Mouse (Mus musculus) kidney, postnatal 4 days (tissue): ENCODE results near the gene Tmem205.

Source experiments
- DNase-seq, 2 experiments: peaks; one replicate each; pipeline ENCODE4 v3.0.0; 2021; ENCODE audit warnings: mixed read lengths in 2 of 2

Tmem205 gene

GRCm38 (mm10) chr9:21943638-21944037 is 16.3 kb upstream of the Tmem205 start:
- no peak for DNase-seq

- DNase-seq, result no peak
Measured at GRCm38 (mm10) chr9:21943046-21943445, 15.7 kb upstream of the Tmem205 start.

GRCm38 (mm10) chr9:21938234-21938855 is 11.0 kb upstream of the Tmem205 start:
- no peak for DNase-seq

- DNase-seq, result no peak
Measured at GRCm38 (mm10) chr9:21937711-21938175, 10.4 kb upstream of the Tmem205 start.

- DNase-seq, result peak; percentile 99
Measured at GRCm38 (mm10) chr9:21936692-21937570, 9.6 kb upstream of the Tmem205 start, which contains the start of gene Plppr2. Gene Plppr2, plus strand, starts transcription at chr9:21937033.

- DNase-seq, result no peak
Measured at GRCm38 (mm10) chr9:21935466-21936131, 8.2 kb upstream of the Tmem205 start.

- no peak for DNase-seq
Measured at GRCm38 (mm10) chr9:21934021-21934420, 6.7 kb upstream of the Tmem205 start.

- no peak for DNase-seq
Measured at GRCm38 (mm10) chr9:21932445-21933137, 5.2 kb upstream of the Tmem205 start.

- no peak for DNase-seq
Measured at GRCm38 (mm10) chr9:21932006-21932405, 4.7 kb upstream of the Tmem205 start.

- DNase-seq, result no peak
Measured at GRCm38 (mm10) chr9:21929208-21929607, 1.9 kb upstream of the Tmem205 start.

GRCm38 (mm10) chr9:21926784-21927183 is 572 bp downstream of the Tmem205 start:
- peak; percentile 26 to 42 for DNase-seq

- DNase-seq, result peak in 1 of 2 experiments; percentile 31
Measured at GRCm38 (mm10) chr9:21926155-21926554, 1.2 kb downstream of the Tmem205 start.

GRCm38 (mm10) chr9:21925506-21925905 is 1.9 kb downstream of the Tmem205 start:
- no peak for DNase-seq

GRCm38 (mm10) chr9:21925034-21925433 is 2.3 kb downstream of the Tmem205 start:
- DNase-seq, result no peak

- DNase-seq, result peak; percentile 84 to 89
Measured at GRCm38 (mm10) chr9:21924099-21924493, 3.3 kb downstream of the Tmem205 start.

GRCm38 (mm10) chr9:21923490-21924098 is 3.8 kb downstream of the Tmem205 start:
- DNase-seq, result no peak

- no peak for DNase-seq
Measured at GRCm38 (mm10) chr9:21923036-21923435, 4.3 kb downstream of the Tmem205 start.

- DNase-seq, result no peak
Measured at GRCm38 (mm10) chr9:21918692-21919384, 8.5 kb downstream of the Tmem205 start.

GRCm38 (mm10) chr9:21918035-21918592 is 9.2 kb downstream of the Tmem205 start, which contains the start of gene Rab3d:
Gene Rab3d, minus strand, starts transcription at chr9:21918192.
- DNase-seq, result peak; percentile 98 to 99

GRCm38 (mm10) chr9:21917493-21918034 is 9.8 kb downstream of the Tmem205 start:
- no peak for DNase-seq
